Mouse (Mus musculus): ENCODE results near the gene Mcm3.
A peak's percentile ranks its signal among the peaks of the same experiment; 100 is the strongest.
"Not testable (repeated sequence)": the region's sequence is repeated elsewhere in the genome, so short reads cannot be mapped to it uniquely, and the experiment has no call there.

The Mcm3 gene

DNA sequence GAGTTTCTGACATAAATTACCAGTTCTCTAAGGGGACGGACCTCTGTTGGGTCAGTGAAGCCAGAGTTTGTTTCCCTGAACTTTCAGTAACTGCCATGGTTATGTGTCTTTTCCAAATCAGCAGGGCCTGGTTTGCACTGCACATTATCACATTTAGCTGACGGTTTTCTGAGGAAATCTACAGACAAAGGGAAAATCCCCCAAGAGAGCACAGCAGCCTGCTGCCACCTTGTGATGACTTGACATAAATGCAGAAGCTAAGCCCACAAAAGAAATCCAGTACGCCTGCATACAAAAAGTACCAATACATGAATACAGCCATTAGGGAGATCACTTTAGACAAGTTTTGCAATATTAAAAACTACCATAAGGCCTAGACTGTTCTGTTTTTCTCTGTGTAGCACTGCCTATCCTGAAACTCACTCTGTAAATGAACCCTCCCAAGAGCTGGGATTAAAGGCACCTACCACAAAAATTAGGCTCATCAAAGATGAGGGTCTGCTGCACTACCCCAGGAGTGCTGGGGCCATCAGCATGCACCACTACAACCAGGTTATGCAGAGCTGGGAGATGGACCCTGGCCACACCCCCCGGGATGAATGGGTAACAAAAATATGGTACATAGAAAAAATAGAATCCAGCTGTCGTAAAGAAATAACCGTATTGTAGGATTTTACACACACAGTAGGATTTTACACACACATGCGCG lies 18.3 kb downstream of the Mcm3 start:
- peak; percentile 58 for DNase-seq (ENCODE audit: low spot score)

DNA sequence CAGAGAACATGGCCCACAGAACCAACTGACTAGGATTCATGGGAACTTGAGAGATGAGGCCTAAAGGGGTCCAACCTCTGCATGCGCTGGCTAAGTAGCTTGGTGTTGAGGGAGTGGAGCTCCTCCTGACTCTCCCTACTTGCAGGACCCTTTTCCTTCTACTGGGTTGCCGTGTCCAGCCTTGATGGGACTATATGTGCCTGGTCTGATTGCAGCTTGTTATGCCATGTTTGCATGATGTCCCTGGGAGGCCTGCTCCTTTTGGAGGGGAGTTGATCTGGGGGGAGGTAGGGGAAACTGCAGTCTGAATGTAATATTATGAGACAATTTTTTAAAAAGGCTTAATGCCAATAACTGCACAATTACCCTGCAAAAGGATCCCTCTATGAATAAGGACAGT lies 18.8 kb downstream of the Mcm3 start:
- DNase-seq (ENCODE audit: low spot score), result no peak

DNA sequence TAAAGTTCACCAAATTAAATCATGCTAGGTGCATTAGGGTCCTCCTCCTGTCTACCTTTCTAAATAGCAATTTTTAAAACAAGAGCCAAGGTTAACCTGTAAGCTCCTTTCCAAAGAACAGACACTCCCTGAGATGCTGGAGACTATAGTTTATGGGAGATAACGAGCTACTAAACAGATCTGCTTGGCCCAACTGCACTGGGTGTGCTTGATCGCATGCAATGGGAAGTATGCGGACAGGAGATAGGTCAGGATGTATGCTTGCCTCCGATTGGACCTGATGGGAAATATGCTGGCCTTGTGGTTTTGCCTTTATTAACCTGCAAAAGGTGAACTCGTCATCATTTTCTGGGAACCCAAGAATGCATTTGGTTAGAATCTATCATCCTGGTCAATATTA lies 24.9 kb downstream of the Mcm3 start:
- no peak for DNase-seq (ENCODE audit: low spot score)

DNA sequence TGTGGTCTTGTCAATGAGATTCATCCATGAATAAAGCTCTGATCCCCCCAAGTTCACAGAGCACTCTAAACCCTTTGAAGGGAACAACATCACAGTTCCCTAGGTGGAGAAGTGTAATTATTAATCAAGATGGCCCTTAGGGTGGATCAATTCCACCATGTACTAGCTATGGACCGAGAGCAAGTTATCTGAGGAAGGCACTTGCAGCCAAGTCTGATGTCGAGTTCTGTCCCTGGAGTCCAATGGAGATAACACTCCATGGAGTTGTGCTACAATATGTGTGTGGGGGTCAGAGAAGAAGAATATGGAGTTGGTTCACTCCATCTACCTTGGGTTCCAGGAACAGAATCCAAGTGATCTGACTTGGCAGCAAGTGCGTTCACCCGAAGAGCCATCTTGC lies 25.4 kb downstream of the Mcm3 start:
- DNase-seq (ENCODE audit: low spot score), result no peak

DNA sequence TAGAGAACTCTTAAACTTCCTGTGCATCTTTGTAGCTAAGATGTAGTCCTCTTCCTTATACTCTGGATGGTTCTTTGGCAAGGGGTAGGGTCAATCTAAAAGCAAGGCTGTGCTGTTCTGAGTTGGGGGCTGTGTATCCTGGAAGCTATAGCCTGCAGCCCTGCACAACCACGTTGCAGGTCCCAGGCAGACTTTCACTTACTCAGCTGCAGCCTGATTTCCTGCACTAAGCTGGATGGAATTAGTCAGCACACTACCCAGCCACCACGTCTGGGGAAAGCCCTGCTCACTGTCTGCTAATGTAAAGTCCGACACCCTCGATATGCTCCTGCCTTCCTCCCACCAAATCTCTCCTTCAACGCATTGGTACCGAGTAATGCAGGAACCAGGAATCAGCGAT lies 28.7 kb downstream of the Mcm3 start:
- no peak for DNase-seq (ENCODE audit: low spot score)

DNA sequence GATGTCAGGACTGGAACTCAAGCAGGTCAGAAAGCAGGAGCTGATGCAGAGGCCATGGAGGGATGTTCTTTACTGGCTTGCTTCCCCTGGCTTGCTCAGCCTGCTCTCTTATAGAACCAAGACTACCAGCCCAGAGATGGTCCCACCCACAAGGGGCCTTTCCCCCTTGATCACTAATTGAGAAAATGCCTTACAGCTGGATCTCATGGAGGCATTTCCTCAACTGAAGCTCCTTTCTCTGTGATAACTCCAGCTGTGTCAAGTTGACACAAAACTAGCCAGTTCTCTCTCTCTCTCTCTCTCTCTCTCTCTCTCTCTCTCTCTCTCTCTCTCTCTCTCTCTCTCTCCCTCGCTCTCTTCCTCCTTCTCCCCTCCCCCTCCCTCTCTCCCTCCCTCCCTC lies 29.6 kb downstream of the Mcm3 start, which contains the start of gene Il17f:
Gene Il17f (minus strand): TSS at position 101 of the 400 bp plus-strand sequence.
- not testable (repeated sequence) for DNase-seq (ENCODE audit: low spot score)

DNA sequence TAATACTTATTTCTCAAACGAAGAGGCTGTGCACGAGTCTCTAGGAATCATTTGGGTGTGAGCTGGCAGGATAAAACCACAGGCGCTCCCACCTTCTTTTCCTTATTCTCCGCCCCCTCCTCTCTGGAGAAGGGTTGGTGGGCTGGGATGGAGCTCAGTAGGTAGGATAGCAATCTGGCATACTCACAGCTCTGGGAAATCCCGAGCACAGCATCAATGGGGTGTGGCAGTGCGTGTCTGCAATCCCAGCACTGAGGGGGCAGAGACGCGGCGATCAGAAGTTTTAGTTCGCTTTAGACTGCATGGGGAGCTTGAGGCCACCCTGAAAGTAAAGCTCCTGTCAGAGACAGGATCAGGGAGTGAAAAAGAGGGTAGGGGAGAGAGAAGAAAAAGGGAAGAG lies 31.7 kb downstream of the Mcm3 start:
- no peak for DNase-seq (ENCODE audit: low spot score)

DNA sequence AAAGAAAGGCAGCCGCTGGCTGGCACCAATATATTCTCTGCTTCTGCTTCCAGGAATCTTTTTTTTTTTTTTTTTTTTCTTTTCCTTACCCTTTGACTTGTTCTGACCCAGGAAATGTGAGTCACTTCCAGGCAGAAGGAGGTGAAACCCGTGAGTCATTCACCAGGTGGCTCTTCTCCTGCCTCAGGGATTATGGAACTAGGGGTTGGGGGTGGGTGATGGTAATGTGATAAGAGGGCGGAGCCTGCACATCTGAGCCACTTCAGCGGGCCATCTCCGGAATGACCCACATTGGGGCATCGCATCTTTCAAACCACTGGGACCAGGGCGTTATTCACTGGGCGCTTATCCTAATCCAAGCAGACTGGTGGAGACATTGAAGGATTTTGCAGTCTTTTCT lies 33.1 kb downstream of the Mcm3 start:
- DNase-seq (ENCODE audit: low spot score), result no peak

DNA sequence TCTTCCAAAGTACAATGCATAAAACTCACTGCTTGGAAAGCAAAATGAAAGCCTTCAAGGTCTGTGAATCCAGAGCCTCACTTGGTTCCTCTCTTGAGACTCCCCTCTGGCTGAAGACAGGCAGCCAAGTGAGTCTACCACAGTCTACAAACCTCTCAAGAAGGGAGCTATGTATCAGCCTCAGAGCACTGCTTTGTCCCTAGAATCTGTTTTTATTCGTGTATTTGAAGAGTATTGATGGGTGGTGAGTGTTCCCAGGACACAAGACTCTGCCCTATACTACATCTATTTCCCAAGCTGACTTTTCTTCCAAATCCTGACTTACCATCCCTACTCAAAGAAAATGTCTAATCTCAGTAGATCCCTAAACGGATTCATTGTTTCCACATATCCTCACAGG lies 41.7 kb downstream of the Mcm3 start:
- no peak for DNase-seq (ENCODE audit: low spot score)

DNA sequence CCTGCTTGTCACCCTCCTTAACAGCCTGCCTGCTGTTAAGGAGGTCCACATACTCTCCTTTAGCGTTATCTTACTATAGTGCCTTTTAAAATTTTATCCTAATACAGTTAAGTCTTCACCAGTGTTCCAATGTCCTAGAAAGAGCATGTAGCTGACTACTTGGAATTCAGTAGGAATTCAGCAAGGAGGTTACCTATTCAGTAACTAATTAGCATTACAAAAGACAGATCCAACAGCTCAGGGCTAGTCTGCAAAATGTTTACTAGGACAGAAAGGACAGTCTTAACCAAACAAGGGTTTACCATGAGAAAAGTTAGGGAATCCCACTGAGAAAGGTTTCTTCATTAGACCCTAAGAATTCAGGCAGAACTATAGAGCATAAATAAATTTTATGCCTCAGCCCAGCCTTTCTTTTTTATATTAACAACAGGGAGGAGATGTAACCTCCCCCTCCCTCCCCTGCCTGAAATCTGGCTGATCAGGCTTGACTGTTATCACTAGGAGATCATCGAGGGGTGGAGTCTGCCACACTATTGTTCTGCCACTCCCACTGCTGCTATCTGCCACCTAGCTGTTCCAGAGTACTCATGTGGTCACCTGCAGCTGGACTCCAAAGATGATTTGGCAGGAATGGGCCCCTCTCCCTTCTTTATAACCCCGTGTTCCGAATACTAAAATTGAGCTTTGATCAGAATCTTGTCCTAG lies 45.9 kb downstream of the Mcm3 start:
- DNase-seq (ENCODE audit: low spot score), result not testable (repeated sequence)

DNA sequence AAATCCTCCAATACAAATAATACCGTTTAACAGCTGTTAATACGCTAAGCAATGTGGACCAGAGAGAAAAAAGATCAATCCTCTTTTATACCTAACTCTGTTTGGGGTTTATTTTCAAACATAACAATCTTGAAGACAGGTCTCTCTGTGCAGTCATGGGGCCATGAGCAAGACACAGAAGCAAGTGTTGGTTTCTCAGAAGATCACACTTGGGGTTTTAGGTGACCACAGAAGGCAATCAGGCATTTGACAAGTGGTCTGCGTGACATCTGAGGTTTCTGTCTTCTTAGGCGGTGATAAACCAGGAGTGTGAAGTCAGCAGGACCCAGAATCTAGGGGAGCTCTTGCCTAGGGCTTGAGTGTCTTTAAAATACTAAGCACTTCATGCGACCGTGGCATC lies 53.6 kb downstream of the Mcm3 start:
- no peak for DNase-seq (ENCODE audit: low spot score)

DNA sequence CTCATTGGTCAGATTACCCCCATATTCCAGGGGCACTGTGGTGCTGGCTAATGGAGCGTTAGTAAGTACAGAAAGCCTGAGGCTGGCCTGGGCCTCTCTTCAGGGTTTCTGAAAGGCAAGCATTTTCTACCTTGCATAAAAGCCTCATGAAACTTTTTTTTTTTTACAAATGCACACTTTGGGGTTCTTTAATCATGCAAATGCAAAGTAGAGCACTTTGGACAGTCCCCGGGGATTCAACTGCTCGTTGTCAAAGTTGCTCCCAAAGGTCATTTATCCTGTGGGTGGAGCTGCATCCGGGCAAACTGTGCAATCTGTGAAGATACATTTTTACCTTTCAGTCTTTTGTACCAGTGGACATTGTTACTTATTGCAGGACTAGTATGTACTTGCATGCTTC lies 58.7 kb downstream of the Mcm3 start:
- peak; percentile 3 for DNase-seq (ENCODE audit: low spot score)

DNA sequence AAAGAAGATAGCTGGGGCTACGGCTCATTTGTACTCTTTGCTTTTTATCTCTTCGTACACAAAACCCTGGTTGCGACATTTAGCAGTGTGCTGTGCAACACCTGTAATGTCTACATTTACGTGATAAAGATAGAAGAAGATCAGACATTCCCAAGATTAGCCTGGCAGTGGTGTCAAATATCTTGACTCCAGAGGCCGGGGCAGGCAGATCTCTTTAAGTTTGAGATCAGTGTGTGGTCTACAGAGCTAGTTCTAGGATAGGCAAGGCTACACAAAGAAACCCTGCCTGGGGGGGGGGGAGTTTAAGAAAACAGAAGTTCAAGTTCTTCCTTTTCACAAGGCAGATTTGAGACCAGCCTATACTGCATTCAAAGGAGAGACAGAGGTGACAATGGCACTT lies 59.8 kb downstream of the Mcm3 start:
- no peak for DNase-seq (ENCODE audit: low spot score)

DNA sequence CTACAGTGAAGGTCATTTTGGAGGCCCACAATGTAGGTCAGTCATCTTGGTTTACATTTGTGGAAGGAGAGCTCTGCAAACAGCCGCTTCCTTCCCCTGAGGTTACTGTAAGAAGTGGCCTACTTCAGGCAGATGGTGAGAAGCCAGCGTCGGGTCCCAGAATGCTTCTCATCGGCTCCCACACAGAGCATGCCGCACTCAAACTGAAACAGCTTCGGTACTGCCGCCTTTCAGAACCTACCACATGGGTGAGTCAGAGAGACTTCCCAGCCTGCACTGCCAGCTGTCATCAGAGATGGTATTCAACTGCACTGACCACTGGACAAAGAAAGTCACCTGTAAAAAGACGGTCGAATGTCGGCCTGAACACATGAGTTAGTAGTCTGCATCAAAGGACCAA lies 60.3 kb downstream of the Mcm3 start:
- no peak for DNase-seq (ENCODE audit: low spot score)

DNA sequence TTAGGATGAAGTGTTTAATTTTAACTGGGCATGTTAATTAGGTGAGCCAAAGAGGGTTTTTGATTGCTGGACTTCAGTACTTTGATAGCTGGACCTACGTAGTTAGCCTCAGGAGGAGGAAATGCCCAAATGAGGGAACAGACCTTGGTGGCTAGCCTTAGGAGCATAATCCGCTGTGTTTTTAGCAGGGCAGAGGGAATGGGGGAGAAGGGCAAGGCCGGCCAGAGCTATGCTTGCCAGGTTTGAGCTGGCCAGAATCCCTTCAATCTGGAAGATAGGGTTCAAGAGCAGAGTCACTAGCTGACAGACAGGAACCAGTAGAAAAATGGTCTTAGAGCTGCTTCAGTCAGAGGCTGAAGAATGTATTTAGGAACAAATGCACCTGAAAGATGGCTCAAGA lies 62.5 kb downstream of the Mcm3 start:
- no peak for DNase-seq (ENCODE audit: low spot score)

DNA sequence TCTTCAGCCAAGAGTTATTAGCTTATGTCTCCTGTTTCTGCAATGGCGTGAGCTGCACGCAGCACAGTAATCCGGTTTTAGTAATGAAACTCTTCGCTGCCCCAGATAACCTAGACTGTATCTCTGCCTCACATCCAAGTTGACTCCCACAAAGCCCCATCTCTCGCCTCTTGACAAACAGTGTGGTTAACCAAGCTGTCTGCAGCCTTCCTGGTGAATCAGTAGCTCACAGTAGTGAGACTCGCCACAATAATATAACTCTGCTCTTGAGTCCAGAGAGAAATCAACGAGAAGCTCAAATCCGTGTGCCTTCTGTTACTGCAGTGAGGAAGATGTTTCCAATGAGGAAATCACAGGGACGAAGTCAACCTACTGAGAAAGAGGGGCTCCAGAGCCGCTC lies 65.7 kb downstream of the Mcm3 start:
- DNase-seq (ENCODE audit: low spot score), result no peak

All from embryo, embryonic 10.5 days (tissue).